Mouse (Mus musculus): ENCODE measurements around the gene Olfr594.
"Not testable (repeated sequence)": the region's sequence is repeated elsewhere in the genome, so short reads cannot be mapped to it uniquely, and the experiment has no call there.

GRCm38 (mm10) chr7:103184503-103184902 lies 32.3 kb upstream of the Olfr594 start, which contains the start of gene Olfr592:
- TF ChIP-seq GATA1, TAL1 (IDR thresholded peaks at IDR 0.05; ENCODE audit: low read length): not testable (repeated sequence)
